Comparison of ENCODE assay signal across 13 mouse cellular contexts in the genomic region with DNA sequence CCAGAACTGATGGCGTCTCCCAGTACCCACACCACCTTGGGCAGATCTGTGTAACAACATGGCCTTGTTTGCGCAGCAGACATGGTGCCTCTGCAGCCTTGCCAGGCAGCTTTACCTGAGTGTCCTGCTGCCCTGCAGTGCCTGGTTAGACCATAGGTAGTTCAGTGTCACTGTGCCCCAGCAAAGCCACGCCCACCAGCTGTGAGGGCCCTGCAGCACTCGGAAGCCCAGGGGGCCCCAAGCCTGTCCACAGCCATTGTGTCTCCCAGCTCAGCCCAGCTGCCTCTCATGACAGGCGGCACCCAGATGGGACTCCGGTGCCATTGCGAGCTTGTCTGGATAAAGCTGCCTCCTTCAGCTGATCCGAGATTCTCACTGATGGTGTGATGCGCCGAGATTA. TPM values are rescaled to one million over a fixed set of nuclear protein-coding genes. Genes with fewer than 3 reads are reported as not detected.
DNase-seq lines count a peak whose midpoint lies in the region; ATAC-seq lines count a peak whose summit lies in the region.
"Had no signal": no experiment of that assay in that cellular context is flagged by ENCODE, and none has a peak within 500 bp of the region (broad histone marks: within the 10 kb centered on the region; RNA-seq: fewer than 3 reads in every experiment).

No protein-coding gene starts in this region.

- H3K4me3 ChIP-seq in heart, embryonic 14.5 days (ENCODE audit: control insufficient read depth in 1 of 2, insufficient read depth in 1 of 2, low read depth in 1 of 2, low read length in 2 of 2), result no peak overlapping the region
- no peak overlapping the region for H3K4me3 ChIP-seq in embryonic facial prominence, embryonic 13.5 days
- no peak overlapping the region for H3K4me3 ChIP-seq in hindbrain, embryonic 16.5 days (ENCODE audit: low read length)
- no peak overlapping the region for H3K4me3 ChIP-seq in midbrain, embryonic 14.5 days (replicated peaks; ENCODE audit: low read depth, low read length)
- H3K4me3 ChIP-seq: embryonic facial prominence, embryonic 15.5 days had no signal

- DNase-seq in heart, postnatal 14 days, result no peak
- peak; percentile 48 for DNase-seq in midbrain, embryonic 14.5 days
- no peak for DNase-seq in ovary, postnatal 14 days (ENCODE audit: low spot score)
- no peak for DNase-seq in lung, postnatal 4 days
- DNase-seq: kidney, postnatal 10 days; right cerebral cortex, adult 18-20 months had no signal

- peak overlapping the region; percentile 27 for H3K4me2 ChIP-seq in heart, embryonic 14.5 days (ENCODE audit: low read length)
- H3K4me2 ChIP-seq in embryonic facial prominence, embryonic 13.5 days, result no peak overlapping the region
- H3K4me2 ChIP-seq in hindbrain, embryonic 16.5 days (ENCODE audit: low read length), result no peak overlapping the region
- no peak overlapping the region for H3K4me2 ChIP-seq in midbrain, embryonic 14.5 days (ENCODE audit: low read length)
- H3K4me2 ChIP-seq: embryonic facial prominence, embryonic 15.5 days had no signal

- peaks cover 89 to 94% of the 10 kb centered on the region in 2 experiments for H3K4me1 ChIP-seq in heart, embryonic 14.5 days (ENCODE audit: control insufficient read depth in 2 of 2, insufficient read depth in 2 of 2, low read length in 2 of 2)
- H3K4me1 ChIP-seq in embryonic facial prominence, embryonic 13.5 days, result peaks cover 35% of the 10 kb centered on the region
- peaks cover 15% of the 10 kb centered on the region for H3K4me1 ChIP-seq in hindbrain, embryonic 16.5 days (ENCODE audit: control insufficient read depth, insufficient read depth, low read depth, low read length)
- peaks cover 31% of the 10 kb centered on the region for H3K4me1 ChIP-seq in midbrain, embryonic 14.5 days (ENCODE audit: control insufficient read depth, insufficient read depth, low read length)

- no peaks in the 10 kb centered on the region for H3K9me3 ChIP-seq in heart, embryonic 14.5 days (ENCODE audit: control insufficient read depth, low read length)
- no peaks in the 10 kb centered on the region for H3K9me3 ChIP-seq in embryonic facial prominence, embryonic 13.5 days
- no peaks in the 10 kb centered on the region for H3K9me3 ChIP-seq in hindbrain, embryonic 16.5 days (ENCODE audit: control insufficient read depth, low read length)
- H3K9me3 ChIP-seq in midbrain, embryonic 14.5 days (ENCODE audit: control insufficient read depth, low read length), result no peaks in the 10 kb centered on the region
- H3K9me3 ChIP-seq: embryonic facial prominence, embryonic 15.5 days had no signal

- peaks cover 12% of the 10 kb centered on the region for H3K36me3 ChIP-seq in heart, embryonic 14.5 days (ENCODE audit: control insufficient read depth, insufficient read depth, low read length)
- no peaks in the 10 kb centered on the region for H3K36me3 ChIP-seq in embryonic facial prominence, embryonic 13.5 days
- H3K36me3 ChIP-seq in hindbrain, embryonic 16.5 days (ENCODE audit: control insufficient read depth, insufficient read depth, low read length), result no peaks in the 10 kb centered on the region
- H3K36me3 ChIP-seq in midbrain, embryonic 14.5 days (ENCODE audit: control insufficient read depth, insufficient read depth, low read length), result no peaks in the 10 kb centered on the region
- H3K36me3 ChIP-seq: embryonic facial prominence, embryonic 15.5 days had no signal

- no peaks in the 10 kb centered on the region for H3K27me3 ChIP-seq in heart, embryonic 14.5 days (ENCODE audit: control insufficient read depth, insufficient read depth, low read length)
- peaks cover 7% of the 10 kb centered on the region; the same call in 1 of the 2 replicates for H3K27me3 ChIP-seq in embryonic facial prominence, embryonic 13.5 days
- H3K27me3 ChIP-seq in hindbrain, embryonic 16.5 days (replicated peaks; ENCODE audit: control insufficient read depth, insufficient read depth, low read length), result no peaks in the 10 kb centered on the region
- no peaks in the 10 kb centered on the region for H3K27me3 ChIP-seq in midbrain, embryonic 14.5 days (ENCODE audit: control insufficient read depth, insufficient read depth, low read length)
- H3K27me3 ChIP-seq: CH12.LX; embryonic facial prominence, embryonic 15.5 days had no signal

- intact Hi-C loops in heart, postnatal 14 days (cut with DNase I), result no loop called here

- no peak for ATAC-seq in heart, embryonic 14.5 days (ENCODE audit: insufficient number of reproducible peaks, insufficient read depth, low FRiP score, low read depth)
- ATAC-seq in embryonic facial prominence, embryonic 13.5 days (ENCODE audit: insufficient number of reproducible peaks, insufficient read depth, low FRiP score, low TSS enrichment, low read depth), result no peak
- no peak for ATAC-seq in hindbrain, embryonic 16.5 days
- ATAC-seq in midbrain, embryonic 14.5 days (ENCODE audit: low FRiP score, low TSS enrichment), result 0 out of 2 replicates have a peak, but pooled peaks have one; percentile 25
- ATAC-seq in activated CD4-positive, CD25-positive, alpha-beta regulatory T cell, adult 4 months, result no peak

- peak overlapping the region in 1 of 2 experiments; percentile 66; a peak in 2 of 4 replicates for H3K27ac ChIP-seq in heart, embryonic 14.5 days (replicated peaks in 1 of 2; ENCODE audit: control insufficient read depth in 1 of 2, insufficient read depth in 1 of 2, low read depth in 2 of 2, low read length in 2 of 2)
- H3K27ac ChIP-seq in embryonic facial prominence, embryonic 13.5 days, result no peak overlapping the region
- no peak overlapping the region for H3K27ac ChIP-seq in hindbrain, embryonic 16.5 days (ENCODE audit: low read depth, low read length)
- peak overlapping the region; percentile 60 for H3K27ac ChIP-seq in midbrain, embryonic 14.5 days (replicated peaks; ENCODE audit: low read depth, low read length)
- H3K27ac ChIP-seq: embryonic facial prominence, embryonic 15.5 days; macrophage had no signal

- WGBS in heart, embryonic 14.5 days, result 49% methylated on average over 10 of the region's 10 CpGs
- 41% methylated on average over 10 of the region's 10 CpGs for WGBS in embryonic facial prominence, embryonic 13.5 days
- 46% methylated on average over 10 of the region's 10 CpGs for WGBS in hindbrain, embryonic 16.5 days
- 26% methylated on average over 10 of the region's 10 CpGs for WGBS in midbrain, embryonic 14.5 days

- peak overlapping the region; percentile 47 for H3K9ac ChIP-seq in heart, embryonic 14.5 days (ENCODE audit: low read length)
- peak overlapping the region; percentile 44; the same call in 1 of the 2 replicates for H3K9ac ChIP-seq in embryonic facial prominence, embryonic 13.5 days
- peak overlapping the region; percentile 18 for H3K9ac ChIP-seq in hindbrain, embryonic 16.5 days (ENCODE audit: low read depth, low read length)
- H3K9ac ChIP-seq in midbrain, embryonic 14.5 days (replicated peaks; ENCODE audit: low read length), result 0 out of 2 replicates have a peak overlapping the region, but pooled peaks have one; percentile 23
- H3K9ac ChIP-seq: embryonic facial prominence, embryonic 15.5 days had no signal

RNA-seq across cellular contexts. Expression of gene Zfpm1, which starts 9.6 kb away (rescaled TPM):
- 4.4 and 6.1 TPM in 2 replicates for polyA plus RNA-seq in heart, embryonic 14.5 days (2014; fragmentation: Nextera tagmentation; extraction: Ambion mirVana)
- 10 to 100 TPM; 25.5 to 26.9 TPM for total RNA-seq in heart, postnatal 14 days (2021)
- 1.7 and 1.8 TPM in 2 replicates for polyA plus RNA-seq in embryonic facial prominence, embryonic 13.5 days (2015; fragmentation: Nextera tagmentation; extraction: Ambion mirVana)
- polyA plus RNA-seq in hindbrain, embryonic 16.5 days (2015; fragmentation: Nextera tagmentation; extraction: Ambion mirVana), result 0.75 and 1.2 TPM in 2 replicates
- polyA plus RNA-seq in midbrain, embryonic 14.5 days (2014; fragmentation: Nextera tagmentation; extraction: Ambion mirVana), result 2.3 TPM in 2 replicates
- 1 to 10 TPM; 1.7 to 2.2 TPM for polyA plus RNA-seq in activated CD4-positive, CD25-positive, alpha-beta regulatory T cell, adult 4 months (2017; shearing (Covaris generic))
